Mouse (Mus musculus) monocyte, adult 5-6 weeks (primary cell): ENCODE results near the gene Fam227b. TPM values are rescaled to one million over a fixed set of nuclear protein-coding genes. Genes with fewer than 3 reads are reported as not detected.

Experiments used
- total RNA-seq: library from RNA; stranded (forward); fragments of 200-1000, 200-491, 200-594 nt; gene quantifications from 3 replicates; pipeline ENCODE4 v1.2.3, GENCODE M21; 2017

Gene Fam227b
- total RNA-seq, 1 experiment from 2014 or later, result 0.48 TPM

Other genes starting within 250 kb of the Fam227b start
- gene Fgf7, start 117.3 kb downstream of the Fam227b start, total RNA-seq, result 0.32 to 0.68 TPM in 2 of 3 replicates, not detected in the other
- 1.4 to 6.0 TPM (median 4.1 TPM) in 3 replicates for gene Dtwd1, start 137 bp upstream of the Fam227b start, total RNA-seq
- not detected in 3 replicates for gene Gm17555, start 63.1 kb upstream of the Fam227b start, total RNA-seq